Mouse (Mus musculus) thymus, adult 2 months (tissue): ENCODE data around the gene Sesn2.

Source experiments
- CTCF ChIP-seq: fragments of 200-500 bp; IDR thresholded peaks from 2 replicates; pipeline ENCODE4 v1.5.1; 2012; ENCODE audit warnings: mild to moderate bottlenecking, control low read depth, low read length, moderate library complexity, borderline replicate concordance; ENCODE audit not compliant: control insufficient read depth, poor library complexity, insufficient read depth; ENCODE audit errors: extremely low read depth
- POLR2A ChIP-seq: fragments of 200-500 bp; IDR thresholded peaks from 2 replicates; pipeline ENCODE4 v1.6.1; 2012; ENCODE audit warnings: mild to moderate bottlenecking, low read length, control low read depth, moderate library complexity; ENCODE audit not compliant: control insufficient read depth, poor library complexity, insufficient read depth; ENCODE audit errors: extremely low read depth

GRCm38 (mm10) chr4:132541413-132541812, 31.1 kb upstream of the Sesn2 start:
- no peak for TF ChIP-seq POLR2A
- TF ChIP-seq CTCF, result no peak
